Mouse (Mus musculus) ovary, postnatal 10 days (tissue): ENCODE results near the gene Omd.
"Not testable (repeated sequence)": the region's sequence is repeated elsewhere in the genome, so short reads cannot be mapped to it uniquely, and the experiment has no call there.

Experiments
- DNase-seq: peaks from one replicate; pipeline ENCODE4 v3.0.0; 2022; ENCODE audit warnings: low spot score

Omd gene

GRCm38 (mm10) chr13:49581541-49582530 is at the start of gene Omd:
Gene Omd (plus strand): TSS chr13:49582462.
- DNase-seq: no peak

GRCm38 (mm10) chr13:49536946-49537345 is 45.3 kb upstream of the Omd start:
- DNase-seq: no peak

DNA sequence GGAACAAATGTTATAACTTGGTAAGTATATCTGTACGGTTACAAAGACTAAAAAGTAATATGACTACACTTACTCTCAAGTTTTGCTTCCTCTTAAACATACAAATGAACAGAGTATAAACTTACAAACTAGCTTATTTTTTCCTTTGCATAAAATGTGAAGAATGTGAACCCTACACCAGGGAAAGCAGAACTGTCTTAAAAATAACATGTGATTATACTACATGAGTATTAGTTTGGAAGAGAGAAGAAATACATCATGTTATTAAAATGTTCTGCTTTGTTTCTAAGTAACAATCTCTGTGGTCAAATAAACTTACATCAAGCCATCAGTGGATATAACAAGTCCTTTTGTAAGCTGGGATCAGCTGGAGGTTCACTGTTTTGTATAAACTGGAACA is 43.6 kb upstream of the Omd start:
- no peak for DNase-seq

GRCm38 (mm10) chr13:49544279-49544678 is 38.0 kb upstream of the Omd start, which contains the start of gene Aspn:
Gene Aspn (plus strand): TSS chr13:49544443.
- no peak for DNase-seq

- DNase-seq: no peak
These were observed 36.6 kb upstream of the Omd start for GRCm38 (mm10) chr13:49545646-49546045.

DNA sequence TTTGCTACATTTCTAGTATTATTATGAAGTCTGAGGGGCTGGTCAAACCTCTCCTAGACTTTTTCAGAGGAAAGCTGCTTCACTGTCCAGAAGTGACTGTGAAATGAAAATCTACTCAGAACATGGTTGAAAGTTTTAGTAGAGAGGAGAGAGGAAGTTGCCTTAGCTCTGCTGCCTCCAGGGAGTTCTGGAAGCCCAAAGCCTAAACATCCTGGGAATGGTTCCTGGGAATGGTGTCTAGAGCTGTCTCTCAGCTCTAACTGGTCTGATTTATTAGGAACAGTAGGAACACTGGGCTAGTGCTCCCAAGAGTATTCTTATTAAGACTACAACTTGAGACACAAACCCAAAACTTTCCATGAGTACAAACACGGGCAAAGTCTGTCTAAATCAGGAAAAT is 35.7 kb upstream of the Omd start:
- DNase-seq: no peak

- DNase-seq: no peak
These were observed 34.6 kb upstream of the Omd start for GRCm38 (mm10) chr13:49547563-49548150.

GRCm38 (mm10) chr13:49549616-49550015 is 32.6 kb upstream of the Omd start:
- no peak for DNase-seq

GRCm38 (mm10) chr13:49554519-49554918 is 27.7 kb upstream of the Omd start:
- DNase-seq: no peak

DNA sequence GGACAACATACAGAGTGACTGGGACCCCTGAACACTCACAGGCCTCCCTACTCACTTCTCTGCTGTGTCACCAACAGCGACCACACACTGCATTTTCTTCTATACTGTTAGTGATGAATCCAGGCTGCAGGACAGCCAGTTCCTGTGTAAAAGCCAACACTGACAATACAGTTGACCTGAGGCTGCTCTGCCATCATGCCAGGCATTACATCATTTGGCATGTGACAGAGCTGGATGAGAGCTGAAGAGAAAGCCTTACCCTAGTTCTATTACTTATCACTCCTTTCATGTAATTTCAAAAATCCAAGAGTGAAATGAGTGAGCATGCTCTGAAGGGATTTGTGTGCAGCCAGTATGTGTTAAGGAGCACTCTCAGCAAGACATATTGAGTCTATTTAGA is 26.1 kb upstream of the Omd start:
- no peak for DNase-seq

- DNase-seq: no peak
These were observed 25.3 kb upstream of the Omd start for GRCm38 (mm10) chr13:49556924-49557323.

DNA sequence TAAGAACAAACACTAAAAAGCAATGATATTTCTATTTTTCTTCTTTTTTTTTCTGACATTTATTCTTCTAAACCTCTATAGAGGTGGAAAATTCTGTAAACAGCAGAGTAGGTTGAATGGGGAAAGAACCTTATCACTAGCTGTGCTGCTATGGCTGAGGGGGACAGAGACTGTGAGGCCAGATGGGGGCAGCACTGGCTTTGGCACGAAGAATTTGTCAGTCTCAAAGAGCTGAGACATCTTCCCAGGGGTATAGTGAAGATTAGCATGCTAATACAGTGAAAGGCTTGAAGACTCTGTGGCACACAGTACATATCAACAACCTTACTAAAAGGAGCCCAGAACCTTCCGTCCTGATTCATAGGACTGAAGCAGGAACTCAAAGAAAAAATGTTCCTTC is 23.1 kb upstream of the Omd start:
- DNase-seq: no peak

DNA sequence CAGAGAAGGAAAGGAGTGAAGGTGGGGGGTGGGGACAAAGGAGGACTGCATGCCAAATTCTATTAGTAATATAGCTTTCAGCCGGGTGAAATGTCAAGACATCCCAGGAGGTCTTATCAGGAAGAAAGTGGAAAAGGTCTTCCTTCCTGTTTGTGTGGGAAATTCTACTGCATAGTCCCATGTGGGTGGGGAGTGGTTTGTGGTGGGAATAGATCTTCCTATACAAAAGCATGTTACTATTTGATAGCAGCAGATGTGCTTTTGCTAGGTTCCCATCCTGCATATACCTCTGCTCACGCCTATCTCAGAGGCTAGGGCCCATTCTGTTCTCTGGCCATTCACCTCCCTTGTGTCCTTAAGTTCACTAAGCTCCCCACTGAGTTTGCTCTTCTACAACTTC is 21.4 kb upstream of the Omd start:
- DNase-seq: no peak

DNA sequence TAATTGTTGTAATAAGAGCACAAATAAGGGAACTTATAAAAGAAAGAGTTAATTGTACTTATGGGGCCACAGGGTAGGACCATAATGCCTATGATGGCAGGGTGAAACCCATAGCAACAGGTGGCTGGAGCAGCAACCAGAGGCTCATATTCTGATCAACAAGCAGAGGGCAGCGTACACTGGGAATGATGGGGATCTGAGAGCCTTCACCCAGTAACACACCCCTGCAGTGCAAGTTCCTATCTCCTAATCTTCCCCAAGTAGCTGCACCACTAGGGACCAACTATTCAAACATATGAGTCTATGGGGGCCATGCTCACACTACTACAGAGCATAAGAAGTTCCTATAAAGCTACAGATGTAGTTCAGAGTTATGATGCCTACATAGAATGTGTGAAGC is 17.9 kb upstream of the Omd start:
- no peak for DNase-seq

- DNase-seq: no peak
These were observed 11.9 kb upstream of the Omd start for GRCm38 (mm10) chr13:49570371-49570770.

DNA sequence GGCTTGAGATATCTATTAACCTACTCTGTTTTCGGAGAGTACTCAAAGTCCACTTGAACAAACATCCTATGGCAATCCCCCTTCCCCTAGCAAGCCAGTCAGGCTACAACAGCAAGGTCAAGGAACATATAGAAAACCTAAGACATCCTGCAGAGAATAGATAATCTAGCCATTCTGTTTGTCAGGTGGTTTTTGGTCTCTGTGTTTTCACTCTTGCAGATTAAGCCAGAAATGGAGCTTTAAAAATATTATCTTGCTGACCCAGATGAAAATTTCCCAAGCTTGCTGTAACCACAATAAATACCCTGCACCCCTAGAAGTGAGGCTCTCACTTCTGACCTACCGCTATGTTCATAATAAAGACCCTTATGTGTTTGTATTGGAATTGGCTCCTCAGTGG is 10.8 kb upstream of the Omd start:
- DNase-seq: no peak

DNA sequence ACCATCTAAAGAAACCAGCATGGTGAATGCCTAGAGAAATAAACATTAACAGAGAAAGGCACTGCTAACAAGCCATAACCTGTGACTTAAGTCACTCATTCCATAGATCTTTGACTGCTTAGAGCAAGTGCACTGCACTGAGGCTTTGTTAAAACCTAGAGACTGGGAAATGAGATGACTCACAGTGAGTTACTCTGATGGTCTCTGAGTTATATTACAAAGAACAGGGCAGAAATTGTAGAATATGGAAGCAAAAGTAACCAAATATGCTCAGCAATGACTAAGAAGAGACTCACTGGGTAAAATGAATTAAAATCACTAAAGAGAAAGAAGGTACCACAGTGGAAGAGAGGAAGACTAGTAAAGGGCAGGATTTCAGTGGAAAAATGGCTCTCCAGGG is 1.6 kb downstream of the Omd start:
- DNase-seq: no peak

DNA sequence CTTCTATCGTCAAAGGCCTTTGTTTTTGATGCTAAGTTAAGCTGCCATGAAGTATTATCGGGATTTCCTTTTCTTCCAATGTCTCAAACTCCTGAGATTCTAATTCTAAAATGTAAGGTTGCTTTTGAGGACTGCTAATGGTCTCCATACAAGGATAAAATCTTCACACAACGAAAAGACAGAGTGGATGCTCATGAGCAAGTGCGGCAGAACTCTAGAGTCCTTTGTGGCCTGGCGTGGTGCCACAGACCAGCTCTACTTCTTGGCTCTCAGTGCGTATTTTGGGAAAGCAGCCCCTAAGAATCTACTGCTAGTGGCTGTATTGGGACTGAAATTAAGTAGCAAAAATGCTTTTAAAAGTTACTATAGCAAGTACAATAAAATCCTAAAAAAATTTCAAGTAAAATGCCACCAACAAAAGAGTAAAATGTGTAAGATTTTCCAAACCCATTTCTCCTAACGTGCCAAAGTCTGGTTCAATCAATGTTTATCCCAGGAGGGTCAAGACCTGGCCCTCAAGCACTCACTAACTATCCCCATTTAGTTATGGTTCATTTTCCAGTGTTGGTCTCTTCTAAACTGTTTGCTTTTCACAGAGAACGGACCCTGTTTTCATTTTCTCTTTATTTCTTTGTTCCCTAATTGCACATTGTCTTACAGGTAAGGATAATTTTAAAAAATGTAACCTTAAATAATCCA is 2.2 kb downstream of the Omd start:
- DNase-seq: no peak

DNA sequence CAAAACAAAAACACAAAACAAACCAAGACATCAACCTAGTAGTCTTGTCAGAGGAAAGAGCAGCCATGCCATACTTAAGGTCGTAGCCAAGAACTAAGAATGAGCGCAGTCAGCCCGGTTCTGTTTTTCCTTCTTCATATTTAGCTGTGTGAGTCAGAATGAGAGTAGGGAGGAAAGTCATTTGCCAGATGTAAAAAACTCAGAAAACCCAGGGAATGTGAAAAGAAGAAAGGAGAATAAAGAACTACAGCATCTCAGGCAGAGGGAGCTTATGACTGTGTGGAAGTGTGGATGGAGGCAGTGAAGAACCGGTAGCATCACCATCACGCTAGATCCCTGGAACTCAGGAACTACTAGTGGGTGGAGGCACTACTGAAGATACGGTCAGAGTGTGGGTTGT is 3.8 kb downstream of the Omd start:
- no peak for DNase-seq

DNA sequence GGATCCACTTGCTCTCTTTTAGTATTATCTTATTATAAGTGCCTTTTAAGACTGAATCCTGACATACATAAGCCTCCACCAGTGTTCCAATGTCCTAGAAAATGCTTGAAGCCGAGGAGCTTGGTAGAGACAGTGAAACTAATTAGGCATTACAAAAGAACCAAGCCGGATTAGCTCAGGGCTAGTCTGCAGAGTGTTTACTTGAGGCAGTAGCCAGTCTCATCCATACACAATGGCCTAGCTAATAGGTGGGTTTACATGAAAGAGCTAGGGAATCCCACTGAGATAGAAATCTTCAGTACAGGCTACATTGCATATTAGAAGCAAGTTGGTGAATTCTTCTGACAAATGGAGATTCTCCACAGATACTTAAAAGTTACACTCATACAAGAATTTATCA is 20.3 kb downstream of the Omd start:
- not testable (repeated sequence) for DNase-seq

DNA sequence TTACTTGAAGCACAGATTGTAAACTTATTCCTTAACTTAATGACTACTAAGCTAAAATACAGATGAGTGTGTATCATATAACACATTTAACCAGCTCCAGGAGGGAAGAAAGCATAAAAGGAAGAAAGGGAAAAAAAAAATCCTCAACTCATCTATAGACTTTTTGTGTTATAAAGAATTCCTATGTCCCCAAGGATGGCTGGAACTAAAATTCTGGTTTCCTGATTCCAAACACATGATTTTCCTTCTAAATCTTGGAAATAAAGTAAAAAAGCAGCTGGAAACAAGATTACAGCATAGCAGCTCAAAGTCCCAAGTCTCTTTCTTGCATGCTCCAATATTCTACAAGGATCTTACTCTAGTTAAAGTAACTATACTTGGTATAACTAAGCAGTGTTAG is 21.3 kb downstream of the Omd start:
- no peak for DNase-seq

- DNase-seq: no peak
These were observed 25.5 kb downstream of the Omd start, which contains the start of gene Ogn for GRCm38 (mm10) chr13:49607714-49608113. Gene Ogn (plus strand): TSS chr13:49608046.
